Comparison of ENCODE assay signal across 8 mouse cellular contexts in genomic region chr4:139168985-139169747, GRCm38 (mm10). TPM values are rescaled to one million over a fixed set of nuclear protein-coding genes. Genes with fewer than 3 reads are reported as not detected.
DNase-seq lines count a peak whose midpoint lies in the region; ATAC-seq lines count a peak whose summit lies in the region.

No protein-coding gene starts in this region.

- H3K4me3 ChIP-seq in forebrain, embryonic 10.5 days: no peak overlapping the region
- no peak overlapping the region for H3K4me3 ChIP-seq in forebrain, embryonic 15.5 days
- no peak overlapping the region for H3K4me3 ChIP-seq in limb, embryonic 11.5 days (ENCODE audit: low read depth, low read length)
- no peak overlapping the region for H3K4me3 ChIP-seq in forebrain, embryonic 12.5 days (replicated peaks)

- H3K27ac ChIP-seq in forebrain, embryonic 10.5 days: peak overlapping the region; percentile 65; the same call in 1 of the 2 replicates
- H3K27ac ChIP-seq in forebrain, embryonic 15.5 days (replicated peaks): no peak overlapping the region
- no peak overlapping the region for H3K27ac ChIP-seq in limb, embryonic 11.5 days (replicated peaks; ENCODE audit: low read depth, low read length)
- no peak overlapping the region for H3K27ac ChIP-seq in forebrain, embryonic 12.5 days

- no peak for ATAC-seq in forebrain, embryonic 15.5 days (replicated peaks)
- no peak for ATAC-seq in limb, embryonic 11.5 days (ENCODE audit: insufficient number of reproducible peaks, low FRiP score, low TSS enrichment, low read depth)
- peak; percentile 94 for ATAC-seq in neutrophil, adult 5-6 weeks (ENCODE audit: extremely low read depth, insufficient number of reproducible peaks, low FRiP score, poor library complexity, severe bottlenecking)
- no peak for ATAC-seq in forebrain, embryonic 12.5 days (ENCODE audit: low FRiP score)

- 85% methylated on average over 15 of the region's 15 CpGs for WGBS in forebrain, embryonic 10.5 days
- WGBS in forebrain, embryonic 15.5 days: 82% methylated on average over 15 of the region's 15 CpGs
- WGBS in limb, embryonic 11.5 days: 65% methylated on average over 15 of the region's 15 CpGs
- WGBS in forebrain, embryonic 12.5 days: 81% methylated on average over 15 of the region's 15 CpGs

- no peaks in the 10 kb centered on the region for H3K36me3 ChIP-seq in forebrain, embryonic 10.5 days (replicated peaks)
- no peaks in the 10 kb centered on the region for H3K36me3 ChIP-seq in forebrain, embryonic 15.5 days
- H3K36me3 ChIP-seq in limb, embryonic 11.5 days (ENCODE audit: control insufficient read depth, insufficient read depth, low read length): no peaks in the 10 kb centered on the region
- no peaks in the 10 kb centered on the region for H3K36me3 ChIP-seq in forebrain, embryonic 12.5 days (replicated peaks)

- no peaks in the 10 kb centered on the region for H3K9me3 ChIP-seq in forebrain, embryonic 10.5 days
- no peaks in the 10 kb centered on the region for H3K9me3 ChIP-seq in forebrain, embryonic 15.5 days
- no peaks in the 10 kb centered on the region for H3K9me3 ChIP-seq in limb, embryonic 11.5 days (ENCODE audit: control insufficient read depth, low read length)
- no peaks in the 10 kb centered on the region for H3K9me3 ChIP-seq in forebrain, embryonic 12.5 days

- no peak overlapping the region for H3K9ac ChIP-seq in forebrain, embryonic 15.5 days (replicated peaks)
- H3K9ac ChIP-seq in limb, embryonic 11.5 days (ENCODE audit: low read length): no peak overlapping the region
- no peak overlapping the region for H3K9ac ChIP-seq in forebrain, embryonic 12.5 days

- H3K27me3 ChIP-seq in forebrain, embryonic 10.5 days (ENCODE audit: poor library complexity, severe bottlenecking): no peaks in the 10 kb centered on the region
- no peaks in the 10 kb centered on the region for H3K27me3 ChIP-seq in forebrain, embryonic 15.5 days
- no peaks in the 10 kb centered on the region for H3K27me3 ChIP-seq in limb, embryonic 11.5 days (ENCODE audit: control insufficient read depth, insufficient read depth, low read length)
- H3K27me3 ChIP-seq in forebrain, embryonic 12.5 days: no peaks in the 10 kb centered on the region

- no peak for DNase-seq in forebrain, embryonic 10.5 days (ENCODE audit: extremely low spot score, low spot score)
- DNase-seq in MEL-GATA-1-ER (ENCODE audit: extremely low read depth, low read depth): peak; percentile 70
- DNase-seq in limb, embryonic 11.5 days (ENCODE audit: low spot score): peak; percentile 53
- DNase-seq in yolk sac, embryonic 10.5 days (ENCODE audit: low spot score): no peak
- DNase-seq in cerebellum, postnatal 10 days: no peak

- no peak overlapping the region for H3K4me2 ChIP-seq in forebrain, embryonic 15.5 days (replicated peaks)
- no peak overlapping the region for H3K4me2 ChIP-seq in limb, embryonic 11.5 days (ENCODE audit: low read depth, severe bottlenecking)
- no peak overlapping the region for H3K4me2 ChIP-seq in forebrain, embryonic 12.5 days

- peaks cover 13% of the 10 kb centered on the region for H3K4me1 ChIP-seq in forebrain, embryonic 10.5 days
- no peaks in the 10 kb centered on the region for H3K4me1 ChIP-seq in forebrain, embryonic 15.5 days
- no peaks in the 10 kb centered on the region for H3K4me1 ChIP-seq in limb, embryonic 11.5 days (ENCODE audit: control insufficient read depth, insufficient read depth, low read length)
- H3K4me1 ChIP-seq in forebrain, embryonic 12.5 days: 0 out of 2 replicates have a peak, but pooled peaks cover 5% of the 10 kb centered on the region

RNA-seq across cellular contexts. Expression of gene Capzb, which starts 23.5 kb away (rescaled TPM):
- 340 and 360 TPM in 2 replicates for polyA plus RNA-seq in forebrain, embryonic 10.5 days (2016; fragmentation: Nextera tagmentation; extraction: Ambion mirVana)
- 312 and 323 TPM in 2 replicates for polyA plus RNA-seq in forebrain, embryonic 15.5 days (2015; fragmentation: Nextera tagmentation; extraction: Ambion mirVana)
- 278 and 307 TPM in 2 replicates for polyA plus RNA-seq in limb, embryonic 11.5 days (2014; fragmentation: Nextera tagmentation; extraction: Ambion mirVana)
- total RNA-seq in neutrophil, adult 5-6 weeks (2017): 169 and 180 TPM in 2 replicates
- polyA plus RNA-seq in forebrain, embryonic 12.5 days (2016; fragmentation: Nextera tagmentation; extraction: Ambion mirVana): 307 and 312 TPM in 2 replicates

RNA-seq across cellular contexts. Expression of gene Minos1, which starts 38.3 kb away (rescaled TPM):
- 375 and 389 TPM in 2 replicates for polyA plus RNA-seq in forebrain, embryonic 10.5 days (2016; fragmentation: Nextera tagmentation; extraction: Ambion mirVana)
- 390 and 438 TPM in 2 replicates for polyA plus RNA-seq in forebrain, embryonic 15.5 days (2015; fragmentation: Nextera tagmentation; extraction: Ambion mirVana)
- polyA plus RNA-seq in limb, embryonic 11.5 days (2014; fragmentation: Nextera tagmentation; extraction: Ambion mirVana): 404 and 456 TPM in 2 replicates
- total RNA-seq in neutrophil, adult 5-6 weeks (2017): 66.9 and 68.0 TPM in 2 replicates
- 416 and 438 TPM in 2 replicates for polyA plus RNA-seq in forebrain, embryonic 12.5 days (2016; fragmentation: Nextera tagmentation; extraction: Ambion mirVana)

Comparison
In these comparisons a context has a peak if more than half of its experiments do, and no peak if none do; other contexts are left out.
1. DNase-seq: peak in MEL-GATA-1-ER (single experiment) and limb, embryonic 11.5 days (single experiment); none in forebrain, embryonic 10.5 days (single experiment), yolk sac, embryonic 10.5 days (single experiment) and cerebellum, postnatal 10 days (0 of 2).